Mouse (Mus musculus): ENCODE data around the gene Copa. TPM values are rescaled to one million over a fixed set of nuclear protein-coding genes. Genes with fewer than 3 reads are reported as not detected.

Copa gene
- polyA plus RNA-seq, 1 experiment from 2014 or later: 82.2 TPM

GRCm38 (mm10) chr1:172057491-172057921 lies 24.8 kb upstream of the Copa start, which contains the start of gene Nhlh1:
Gene Nhlh1 (minus strand): TSS chr1:172057573.
- Histone ChIP-seq H3K9me3 (replicated peaks; ENCODE audit: control insufficient read depth, low read length) (no peaks in the 10 kb centered on the region), H3K4me2 (ENCODE audit: low read depth, low read length) (no peak within 1 kb of the TSS), H3K27me3 (ENCODE audit: control insufficient read depth, insufficient read depth, low read depth, low read length) (peaks cover 28% of the 10 kb centered on the region), H3K4me3 (ENCODE audit: low read depth, low read length) (no peak within 1 kb of the TSS), H3K27ac (ENCODE audit: low read length) (no peak within 1 kb of the TSS), H3K4me1 (ENCODE audit: control insufficient read depth, low read depth, low read length) (no peaks in the 10 kb centered on the region), H3K9ac (ENCODE audit: low read depth, low read length) (no peak within 1 kb of the TSS), H3K36me3 (ENCODE audit: control insufficient read depth, insufficient read depth) (no peaks in the 10 kb centered on the region)
- WGBS (ENCODE audit: insufficient replicate concordance): 58% methylated on average over 2 of the region's 2 CpGs
- ATAC-seq (ENCODE audit: low read depth): no peak

DNA sequence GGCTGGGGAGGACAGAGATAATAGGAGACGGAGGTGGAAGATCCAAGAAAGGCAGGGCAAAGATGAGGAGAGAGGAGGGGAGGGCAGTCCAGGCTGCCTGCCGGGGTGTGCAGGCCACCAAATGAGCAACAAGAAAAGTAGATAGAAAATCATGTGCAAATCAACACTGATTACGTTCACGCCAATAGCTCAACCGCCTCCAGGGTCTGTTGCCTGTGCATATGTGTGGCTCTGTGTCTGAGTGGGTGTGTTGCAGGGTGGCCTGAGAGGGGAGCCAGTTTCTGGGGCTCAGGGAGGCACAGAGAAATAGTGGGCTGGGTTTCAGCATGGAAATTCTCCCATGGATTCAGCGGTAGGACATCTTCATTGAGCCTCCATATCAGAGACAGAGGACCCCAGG lies 24.0 kb upstream of the Copa start:
- H3K27ac ChIP-seq (ENCODE audit: low read length): no peak overlapping the region
- H3K27me3 ChIP-seq (ENCODE audit: control insufficient read depth, insufficient read depth, low read depth, low read length): peaks cover 20% of the 10 kb centered on the region
- no peak overlapping the region for H3K4me2 ChIP-seq (ENCODE audit: low read depth, low read length)
- H3K4me1 ChIP-seq (ENCODE audit: control insufficient read depth, low read depth, low read length): no peaks in the 10 kb centered on the region
- H3K4me3 ChIP-seq (ENCODE audit: low read depth, low read length): no peak overlapping the region
- H3K9me3 ChIP-seq (replicated peaks; ENCODE audit: control insufficient read depth, low read length): no peaks in the 10 kb centered on the region
- 65% methylated on average over 6 of the region's 6 CpGs for WGBS (ENCODE audit: insufficient replicate concordance)
- H3K9ac ChIP-seq (ENCODE audit: low read depth, low read length): no peak overlapping the region
- ATAC-seq (ENCODE audit: low read depth): no peak
- no peaks in the 10 kb centered on the region for H3K36me3 ChIP-seq (ENCODE audit: control insufficient read depth, insufficient read depth)

GRCm38 (mm10) chr1:172058874-172059273 lies 23.5 kb upstream of the Copa start:
- Histone ChIP-seq H3K36me3 (ENCODE audit: control insufficient read depth, insufficient read depth) (no peaks in the 10 kb centered on the region), H3K9me3 (replicated peaks; ENCODE audit: control insufficient read depth, low read length) (no peaks in the 10 kb centered on the region), H3K4me1 (ENCODE audit: control insufficient read depth, low read depth, low read length) (no peaks in the 10 kb centered on the region), H3K27me3 (ENCODE audit: control insufficient read depth, insufficient read depth, low read depth, low read length) (peaks cover 15% of the 10 kb centered on the region), H3K4me2 (ENCODE audit: low read depth, low read length) (no peak overlapping the region), H3K9ac (ENCODE audit: low read depth, low read length) (no peak overlapping the region), H3K27ac (ENCODE audit: low read length) (no peak overlapping the region), H3K4me3 (ENCODE audit: low read depth, low read length) (no peak overlapping the region)
- 52% methylated on average over 7 of the region's 7 CpGs for WGBS (ENCODE audit: insufficient replicate concordance)
- ATAC-seq (ENCODE audit: low read depth): no peak

GRCm38 (mm10) chr1:172060659-172061058 lies 21.7 kb upstream of the Copa start:
- Histone ChIP-seq H3K36me3 (ENCODE audit: control insufficient read depth, insufficient read depth) (peaks cover 4% of the 10 kb centered on the region; the same call in 1 of the 2 replicates), H3K9ac (ENCODE audit: low read depth, low read length) (no peak overlapping the region), H3K4me3 (ENCODE audit: low read depth, low read length) (no peak overlapping the region), H3K27me3 (ENCODE audit: control insufficient read depth, insufficient read depth, low read depth, low read length) (peaks cover 3% of the 10 kb centered on the region; the same call in 1 of the 2 replicates), H3K9me3 (replicated peaks; ENCODE audit: control insufficient read depth, low read length) (no peaks in the 10 kb centered on the region), H3K27ac (ENCODE audit: low read length) (no peak overlapping the region), H3K4me1 (ENCODE audit: control insufficient read depth, low read depth, low read length) (no peaks in the 10 kb centered on the region), H3K4me2 (ENCODE audit: low read depth, low read length) (no peak overlapping the region)
- 50% methylated on average over 4 of the region's 4 CpGs for WGBS (ENCODE audit: insufficient replicate concordance)
- no peak for ATAC-seq (ENCODE audit: low read depth)

GRCm38 (mm10) chr1:172061217-172061616 lies 21.1 kb upstream of the Copa start:
- Histone ChIP-seq H3K9me3 (replicated peaks; ENCODE audit: control insufficient read depth, low read length) (no peaks in the 10 kb centered on the region), H3K27me3 (ENCODE audit: control insufficient read depth, insufficient read depth, low read depth, low read length) (peaks cover 3% of the 10 kb centered on the region; the same call in 1 of the 2 replicates), H3K4me2 (ENCODE audit: low read depth, low read length) (no peak overlapping the region), H3K4me3 (ENCODE audit: low read depth, low read length) (no peak overlapping the region), H3K9ac (ENCODE audit: low read depth, low read length) (no peak overlapping the region), H3K27ac (ENCODE audit: low read length) (no peak overlapping the region), H3K4me1 (ENCODE audit: control insufficient read depth, low read depth, low read length) (no peaks in the 10 kb centered on the region), H3K36me3 (ENCODE audit: control insufficient read depth, insufficient read depth) (peaks cover 6% of the 10 kb centered on the region; the same call in 1 of the 2 replicates)
- whole genome bisulfite sequencing (ENCODE audit: insufficient replicate concordance): 46% methylated on average over 8 of the region's 8 CpGs
- ATAC-seq (ENCODE audit: low read depth): no peak

- Histone ChIP-seq H3K27ac (ENCODE audit: low read length) (no peak overlapping the region), H3K4me3 (ENCODE audit: low read depth, low read length) (no peak overlapping the region), H3K36me3 (ENCODE audit: control insufficient read depth, insufficient read depth) (peaks cover 12% of the 10 kb centered on the region), H3K4me1 (ENCODE audit: control insufficient read depth, low read depth, low read length) (no peaks in the 10 kb centered on the region), H3K9me3 (replicated peaks; ENCODE audit: control insufficient read depth, low read length) (no peaks in the 10 kb centered on the region), H3K27me3 (ENCODE audit: control insufficient read depth, insufficient read depth, low read depth, low read length) (no peaks in the 10 kb centered on the region), H3K9ac (ENCODE audit: low read depth, low read length) (no peak overlapping the region), H3K4me2 (ENCODE audit: low read depth, low read length) (no peak overlapping the region)
- WGBS (ENCODE audit: insufficient replicate concordance): 69% methylated on average over 2 of the region's 2 CpGs
- ATAC-seq (ENCODE audit: low read depth): no peak
These were observed 20.2 kb upstream of the Copa start for GRCm38 (mm10) chr1:172062101-172062500.

DNA sequence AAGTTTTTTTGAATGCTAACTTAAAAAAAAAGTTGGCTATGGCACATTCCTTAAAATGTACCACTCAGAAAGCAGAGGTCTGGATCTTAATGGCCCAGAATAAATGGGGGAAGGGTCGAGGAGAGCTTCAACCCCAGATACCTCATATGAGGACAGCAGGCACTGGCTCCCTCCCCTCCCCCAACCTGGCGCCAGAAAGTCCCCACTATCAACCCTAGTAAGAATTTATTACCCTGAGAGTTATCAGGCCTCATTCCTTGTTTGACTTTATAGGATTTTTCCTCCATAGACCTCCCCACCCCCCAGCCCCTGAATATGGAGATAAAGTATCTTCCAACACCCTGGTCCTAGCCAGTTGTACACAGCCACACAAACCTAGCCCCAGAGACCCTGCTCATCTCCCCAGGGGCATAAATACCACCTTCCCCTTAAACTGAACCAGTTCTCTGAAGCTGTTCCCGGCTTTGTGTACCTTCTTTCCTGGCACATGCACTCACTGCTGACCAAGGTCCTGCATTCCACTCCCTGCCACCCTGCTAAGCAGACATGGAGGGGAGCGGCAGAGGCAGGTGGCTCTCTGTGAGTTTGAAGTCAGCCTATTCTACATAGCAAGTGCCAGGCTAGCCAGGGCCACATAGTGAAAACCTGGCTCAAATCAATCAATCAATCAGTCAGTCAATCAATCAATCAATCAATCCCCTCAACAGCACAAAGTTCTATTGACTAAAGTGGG lies 18.9 kb upstream of the Copa start:
- ATAC-seq (ENCODE audit: low read depth): no peak
- H3K9ac ChIP-seq (ENCODE audit: low read depth, low read length): no peak overlapping the region
- H3K36me3 ChIP-seq (ENCODE audit: control insufficient read depth, insufficient read depth): peaks cover 19% of the 10 kb centered on the region
- 41% methylated on average over 4 of the region's 4 CpGs for WGBS (ENCODE audit: insufficient replicate concordance)
- no peaks in the 10 kb centered on the region for H3K27me3 ChIP-seq (ENCODE audit: control insufficient read depth, insufficient read depth, low read depth, low read length)
- H3K9me3 ChIP-seq (replicated peaks; ENCODE audit: control insufficient read depth, low read length): no peaks in the 10 kb centered on the region
- no peak overlapping the region for H3K27ac ChIP-seq (ENCODE audit: low read length)
- H3K4me2 ChIP-seq (ENCODE audit: low read depth, low read length): no peak overlapping the region
- no peaks in the 10 kb centered on the region for H3K4me1 ChIP-seq (ENCODE audit: control insufficient read depth, low read depth, low read length)
- no peak overlapping the region for H3K4me3 ChIP-seq (ENCODE audit: low read depth, low read length)

- peaks cover 29% of the 10 kb centered on the region for H3K36me3 ChIP-seq (ENCODE audit: control insufficient read depth, insufficient read depth)
- H3K9ac ChIP-seq (ENCODE audit: low read depth, low read length): no peak overlapping the region
- H3K27ac ChIP-seq (ENCODE audit: low read length): no peak overlapping the region
- no peaks in the 10 kb centered on the region for H3K4me1 ChIP-seq (ENCODE audit: control insufficient read depth, low read depth, low read length)
- no peak overlapping the region for H3K4me3 ChIP-seq (ENCODE audit: low read depth, low read length)
- 74% methylated on average over 13 of the region's 13 CpGs for WGBS (ENCODE audit: insufficient replicate concordance)
- no peak overlapping the region for H3K4me2 ChIP-seq (ENCODE audit: low read depth, low read length)
- H3K27me3 ChIP-seq (ENCODE audit: control insufficient read depth, insufficient read depth, low read depth, low read length): no peaks in the 10 kb centered on the region
- H3K9me3 ChIP-seq (replicated peaks; ENCODE audit: control insufficient read depth, low read length): no peaks in the 10 kb centered on the region
- no peak for ATAC-seq (ENCODE audit: low read depth)
These were observed 17.7 kb upstream of the Copa start for GRCm38 (mm10) chr1:172064613-172065141.

DNA sequence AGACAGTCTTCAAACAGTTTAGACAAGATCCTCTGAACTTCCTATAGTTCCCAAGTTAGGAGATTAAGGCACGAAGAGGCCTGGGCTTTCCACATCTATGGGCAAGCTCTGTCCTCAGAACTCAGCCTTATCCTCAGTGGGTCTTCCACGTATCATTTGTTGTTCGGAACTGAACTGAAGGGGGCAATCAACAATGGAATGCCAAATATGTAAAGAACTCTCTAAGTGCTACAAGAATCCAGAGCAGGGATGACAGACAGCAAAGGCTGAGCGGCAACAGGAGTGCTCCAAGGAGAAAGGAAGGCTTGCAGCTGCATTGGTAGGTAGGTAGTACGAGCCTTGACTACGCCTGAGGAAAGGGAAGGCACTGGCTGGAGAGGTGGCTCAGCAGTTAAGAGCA lies 12.1 kb upstream of the Copa start:
- ATAC-seq (ENCODE audit: low read depth): no peak
- Histone ChIP-seq H3K27me3 (ENCODE audit: control insufficient read depth, insufficient read depth, low read depth, low read length) (no peaks in the 10 kb centered on the region), H3K4me1 (ENCODE audit: control insufficient read depth, low read depth, low read length) (no peaks in the 10 kb centered on the region), H3K4me2 (ENCODE audit: low read depth, low read length) (no peak overlapping the region), H3K4me3 (ENCODE audit: low read depth, low read length) (no peak overlapping the region), H3K9ac (ENCODE audit: low read depth, low read length) (no peak overlapping the region), H3K9me3 (replicated peaks; ENCODE audit: control insufficient read depth, low read length) (no peaks in the 10 kb centered on the region), H3K27ac (ENCODE audit: low read length) (no peak overlapping the region), H3K36me3 (ENCODE audit: control insufficient read depth, insufficient read depth) (peaks cover 70% of the 10 kb centered on the region)
- 81% methylated on average over 6 of the region's 6 CpGs for WGBS (ENCODE audit: insufficient replicate concordance)

Data from liver, embryonic 16.5 days (tissue).